Mouse (Mus musculus) cortical plate, adult 2 months (tissue): ENCODE data around the gene Itch.

Experiments used
- CTCF ChIP-seq: fragments of 200-500 bp; IDR thresholded peaks from 2 replicates; pipeline ENCODE4 v1.5.1; 2011; ENCODE audit warnings: mild to moderate bottlenecking, control low read depth, low read length; ENCODE audit not compliant: insufficient read depth; ENCODE audit errors: extremely low read depth
- POLR2A ChIP-seq: fragments of 200-500 bp; IDR thresholded peaks from 2 replicates; pipeline ENCODE4 v1.6.1; 2011; ENCODE audit warnings: mild to moderate bottlenecking, low read length, control low read depth; ENCODE audit not compliant: insufficient read depth; ENCODE audit errors: extremely low read depth

DNA sequence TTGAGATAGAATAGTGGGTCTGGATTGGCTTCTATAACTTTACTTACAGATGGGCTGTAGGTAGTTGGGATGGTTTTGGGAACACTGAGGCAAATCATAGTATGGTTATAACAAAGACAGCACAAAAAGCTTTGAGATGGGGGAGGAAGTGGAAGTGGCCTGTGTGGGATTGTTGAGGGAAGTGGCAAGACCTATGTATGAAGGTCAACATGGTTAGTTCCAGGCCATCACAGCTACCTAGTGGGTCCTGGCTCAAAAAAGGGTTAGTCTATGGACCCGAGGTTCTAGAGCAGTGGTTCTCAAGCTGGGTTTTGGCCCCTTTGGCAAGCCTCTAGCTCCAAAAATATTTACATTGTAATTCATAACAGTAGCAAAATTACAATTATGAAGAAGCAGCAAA is 2.2 kb downstream of the Itch start:
- TF ChIP-seq CTCF (no peak), POLR2A (no peak)
